Mouse (Mus musculus): ENCODE measurements at regions not wholly inside any gene's neighbourhood (a gene's known extent, or its start where the extent isn't known, plus 50 kb on each side); places are given as distances from the start of the nearest gene placed in this dataset.

GRCm38 (mm10) chr10:38913013-38913412, 52.3 kb upstream of the Lama4 start:
- TF ChIP-seq EP300 (IDR thresholded peaks at IDR 0.05; ENCODE audit: low read depth): no peak
- TF ChIP-seq CTCF (IDR thresholded peaks at IDR 0.05; ENCODE audit: low read depth): no peak
